Mouse (Mus musculus) urinary bladder, postnatal 10 days (tissue): ENCODE results near the gene Hsd11b2.

ENCODE experiments used
- DNase-seq: peaks from one replicate; pipeline ENCODE4 v3.0.0; 2022; ENCODE audit warnings: low spot score

The Hsd11b2 gene

DNA sequence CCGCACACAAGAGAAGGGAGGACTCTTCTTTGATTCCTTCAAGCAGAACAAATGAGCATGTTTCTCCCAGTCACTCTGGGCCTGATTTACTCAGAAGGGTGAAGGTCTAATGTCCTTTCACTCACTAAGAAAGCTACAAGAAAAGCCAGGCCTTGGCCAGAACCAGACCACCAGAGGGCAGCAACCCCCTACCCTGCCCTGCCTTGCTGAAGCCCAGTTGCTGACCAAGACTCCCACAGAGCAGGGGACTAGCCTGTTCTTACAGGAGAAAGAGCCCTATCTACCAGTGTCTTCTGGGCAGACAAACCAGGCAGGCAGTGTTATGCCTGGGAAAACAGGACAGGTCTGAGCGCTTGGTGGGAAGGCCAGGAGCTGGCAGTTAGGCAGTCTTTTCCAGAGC lies 34.2 kb upstream of the Hsd11b2 start:
- no peak for DNase-seq

DNA sequence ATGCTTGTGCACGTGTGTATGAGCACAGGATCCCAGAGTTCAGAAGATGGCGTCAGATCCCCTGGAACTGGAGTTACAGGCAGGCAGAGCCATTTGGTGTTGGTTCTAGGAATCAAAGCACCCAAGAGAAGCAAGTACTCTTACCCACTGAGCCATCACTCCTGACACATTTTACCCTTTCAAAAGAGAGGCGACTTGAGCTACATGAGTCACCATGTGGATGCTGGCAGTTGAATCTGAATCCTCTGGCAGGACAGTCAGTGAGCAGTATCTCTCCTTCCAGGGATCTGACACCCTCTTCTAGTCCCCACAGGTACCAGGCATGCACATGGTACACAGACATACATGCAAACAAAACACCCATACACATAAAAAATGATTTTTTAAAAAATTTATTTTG lies 30.5 kb upstream of the Hsd11b2 start:
- DNase-seq, result no peak

DNA sequence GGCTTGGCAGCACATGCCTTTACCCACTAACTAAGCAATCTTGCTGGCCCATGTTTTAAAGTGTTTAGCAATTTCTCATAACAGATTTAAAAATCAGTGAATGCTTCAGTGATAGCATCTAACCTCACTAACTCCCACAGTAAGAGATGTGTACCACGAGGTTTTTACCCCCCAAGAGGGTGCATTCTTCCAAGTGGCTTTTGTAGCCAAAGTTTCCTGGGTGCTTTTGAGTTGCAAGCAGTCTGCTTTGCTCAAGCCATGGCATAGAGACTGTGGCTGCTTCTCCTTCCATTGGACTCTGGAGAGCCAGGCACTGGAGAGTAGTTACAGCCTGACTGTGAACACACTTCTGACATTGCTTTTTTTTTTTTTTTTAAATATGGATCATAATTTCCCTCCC lies 29.3 kb upstream of the Hsd11b2 start:
- DNase-seq, result no peak

DNA sequence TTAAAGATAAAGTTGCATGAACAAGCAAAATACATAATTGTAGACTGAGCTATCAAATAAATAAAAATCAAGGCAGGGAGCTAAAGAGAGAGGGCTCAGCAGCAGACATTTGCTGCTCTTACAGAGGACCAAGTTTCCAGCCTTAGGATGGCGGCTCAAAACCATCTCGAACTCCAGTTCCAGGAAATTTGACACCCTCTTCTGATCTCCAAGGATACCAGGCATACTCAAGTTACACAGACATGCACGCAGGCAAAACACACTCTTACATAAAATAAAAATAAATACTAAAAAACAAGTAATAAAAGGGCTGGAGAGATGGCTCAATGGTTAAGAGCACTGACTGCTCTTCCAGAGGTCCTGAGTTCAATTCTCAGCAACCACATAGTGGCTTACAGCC lies 25.1 kb upstream of the Hsd11b2 start:
- no peak for DNase-seq

DNA sequence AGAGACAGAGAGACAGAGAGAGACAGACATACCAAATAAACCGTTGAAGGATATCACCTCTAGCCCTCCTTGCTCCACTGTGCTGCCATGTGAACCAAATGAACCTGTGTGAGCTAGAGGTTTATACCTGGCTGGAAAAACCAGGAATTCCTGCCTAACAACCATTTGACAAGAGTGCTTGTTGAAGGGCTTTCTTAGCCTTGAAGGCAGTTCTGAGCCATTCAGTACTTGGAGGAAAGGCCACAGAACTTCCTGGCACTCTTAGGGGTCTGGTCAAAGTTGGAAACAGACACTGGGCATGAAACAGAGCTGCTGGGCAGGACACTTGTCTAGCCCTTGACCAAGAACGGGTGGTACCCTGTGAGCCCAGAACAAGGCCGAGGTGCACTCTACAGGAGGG lies 24.0 kb upstream of the Hsd11b2 start:
- no peak for DNase-seq

DNA sequence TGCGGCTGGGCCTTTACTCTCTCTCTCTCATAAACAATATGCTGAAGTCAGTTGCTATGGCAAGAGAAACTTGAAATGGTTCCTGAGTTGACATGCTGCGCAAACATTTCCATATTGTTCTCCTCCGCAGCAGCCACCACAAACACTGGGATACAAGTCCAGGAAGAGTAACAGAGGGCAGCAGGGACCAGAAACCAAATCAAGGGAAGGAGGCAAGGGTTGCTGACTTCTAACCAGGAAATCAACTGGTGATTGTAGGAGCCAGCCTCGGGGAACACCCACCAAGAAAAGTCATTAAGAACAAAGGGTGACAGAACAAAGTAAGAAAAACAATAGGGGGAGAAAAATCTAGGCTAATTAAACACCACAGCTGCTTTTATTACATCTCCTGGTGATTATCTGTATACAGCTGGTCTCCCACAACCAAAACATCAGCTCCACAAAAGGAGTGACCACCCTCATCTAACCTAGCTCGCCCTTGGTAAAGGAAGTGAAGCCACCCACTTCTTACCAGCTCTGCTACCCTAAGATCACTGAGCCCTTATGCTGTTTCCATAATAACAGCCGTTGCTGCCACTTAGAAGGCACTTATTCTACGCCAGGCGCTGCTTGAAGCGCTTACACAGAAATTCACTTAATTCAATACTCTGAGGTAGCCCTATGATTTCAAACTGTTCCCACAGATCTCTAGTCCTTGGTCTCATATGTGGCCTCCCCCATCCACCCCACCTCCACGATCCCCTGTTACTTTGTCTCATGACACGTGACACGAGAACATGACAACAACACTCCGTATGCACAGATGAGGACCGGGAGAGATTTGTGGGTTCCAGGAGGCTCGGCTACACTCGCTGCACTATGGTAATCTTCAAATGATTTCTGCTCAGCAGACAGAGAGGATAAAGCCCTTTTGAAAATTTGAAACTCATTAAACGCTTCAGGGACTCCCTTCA lies 22.9 kb upstream of the Hsd11b2 start:
- DNase-seq, result no peak

DNA sequence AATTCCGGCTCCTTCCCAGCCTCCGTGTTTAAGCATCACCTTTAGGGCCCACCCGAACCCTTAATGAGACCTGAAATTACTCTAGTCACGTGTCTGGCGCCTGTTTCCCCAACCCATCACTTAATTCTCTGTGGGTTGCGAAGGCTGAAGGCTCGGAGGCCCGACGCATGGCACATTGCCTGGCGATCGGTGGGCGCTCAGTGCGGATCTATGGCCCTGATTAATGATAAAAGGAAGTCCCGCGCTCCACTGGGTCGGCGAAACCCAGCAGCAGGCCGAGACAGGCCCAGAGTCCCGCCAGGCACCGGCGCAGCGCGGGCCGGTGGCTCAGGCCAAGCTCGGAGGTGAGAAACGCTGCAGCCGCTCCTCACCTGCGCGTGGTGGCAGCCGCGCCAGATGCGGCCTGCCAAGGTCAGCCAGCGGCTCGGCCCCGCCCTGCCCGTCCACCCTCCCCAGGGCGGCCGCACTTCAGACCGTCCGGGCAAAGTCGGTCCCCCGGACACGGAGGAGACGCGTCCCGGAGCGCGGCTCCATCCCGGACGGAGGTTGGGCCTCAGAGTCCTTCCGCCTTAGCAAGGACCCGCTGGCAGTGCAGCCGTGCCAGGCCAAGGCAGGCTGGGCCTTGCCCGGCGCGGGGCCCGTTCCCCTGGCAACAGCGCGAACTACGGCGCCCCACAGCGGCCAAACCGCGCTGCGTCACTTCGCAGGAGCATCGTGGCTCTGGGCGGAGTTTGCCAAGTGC lies 21.9 kb upstream of the Hsd11b2 start, which contains the start of gene Zdhhc1:
Gene Zdhhc1 (minus strand): TSS at position 464 of the 742 bp plus-strand sequence.
- DNase-seq, result peak; percentile 76

DNA sequence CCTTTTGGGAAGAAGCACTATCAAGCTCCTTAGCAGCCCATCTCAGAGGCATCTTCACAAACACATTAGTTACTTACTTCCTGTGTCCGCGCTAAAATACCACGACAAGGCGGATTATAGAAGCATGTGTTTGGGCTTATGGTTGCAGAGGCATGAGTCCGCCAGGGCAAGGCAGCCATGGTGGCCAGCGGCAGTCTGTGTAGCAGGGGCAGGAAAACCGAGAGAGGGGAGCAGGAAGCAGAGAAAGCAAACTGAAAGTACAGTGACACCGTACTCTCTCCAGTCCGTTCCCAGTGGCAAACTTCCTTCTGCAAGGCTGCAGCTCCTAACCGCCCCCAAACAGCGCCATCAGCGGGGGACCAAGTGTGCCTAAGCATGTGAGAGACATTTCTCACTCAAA lies 18.8 kb upstream of the Hsd11b2 start:
- no peak for DNase-seq

DNA sequence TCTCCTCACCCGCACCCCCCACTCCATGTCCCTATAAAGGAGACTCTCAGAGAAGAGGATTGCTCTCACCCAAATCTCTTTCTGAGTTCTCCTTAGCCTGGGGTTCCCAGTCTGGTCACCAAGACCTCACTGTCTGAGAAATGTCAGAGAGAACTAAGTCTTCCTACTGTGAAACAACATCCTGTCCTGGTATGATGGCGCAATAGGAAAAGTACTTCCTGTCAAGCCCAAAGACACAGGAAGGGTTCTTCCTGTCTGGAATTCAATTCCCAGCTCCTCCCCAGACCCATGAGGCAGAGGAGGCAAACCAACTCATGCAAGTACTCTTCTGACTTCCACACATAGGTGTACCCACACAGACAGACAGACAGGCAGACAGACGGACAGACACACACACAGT lies 13.9 kb upstream of the Hsd11b2 start:
- no peak for DNase-seq

DNA sequence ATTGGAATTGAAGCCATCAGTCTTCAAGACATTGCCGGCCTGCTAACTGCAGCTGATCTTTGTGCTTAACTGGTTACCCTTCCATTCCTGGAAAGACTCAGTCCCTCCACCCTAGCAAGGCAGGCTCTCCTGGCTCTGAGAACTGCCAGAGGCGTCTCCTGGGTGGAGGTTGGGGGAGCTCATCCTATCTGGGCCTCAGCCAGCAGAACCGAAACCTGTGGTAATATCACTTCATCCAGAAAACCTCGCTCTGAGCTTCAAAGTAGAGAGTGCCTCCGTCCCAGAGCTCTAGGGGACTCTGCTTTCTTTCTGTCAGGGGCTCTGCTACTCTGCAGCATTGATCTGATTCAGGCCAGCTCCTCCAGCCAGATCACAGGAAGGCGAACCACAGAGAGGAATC lies 11.6 kb upstream of the Hsd11b2 start:
- no peak for DNase-seq

DNA sequence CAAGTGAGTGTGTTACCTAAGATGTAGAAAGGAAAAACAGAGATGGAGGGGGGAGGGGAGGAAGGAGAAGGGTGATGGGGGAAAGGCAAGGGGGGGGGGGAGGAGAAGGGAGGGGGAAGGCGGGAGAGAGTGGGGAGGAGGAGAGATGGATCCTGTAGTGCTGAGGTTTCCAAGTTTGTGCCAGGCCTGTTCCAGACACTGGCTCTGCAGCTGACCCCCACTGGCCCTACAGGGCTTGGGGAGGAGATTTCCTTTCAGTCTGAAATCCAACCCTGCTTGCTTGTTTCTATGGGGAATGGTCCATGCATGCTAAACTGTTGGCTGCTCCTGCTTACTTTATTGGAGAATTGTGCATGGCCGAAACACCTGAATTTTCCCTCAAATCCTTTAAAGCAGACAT lies 9.8 kb upstream of the Hsd11b2 start:
- no peak for DNase-seq

DNA sequence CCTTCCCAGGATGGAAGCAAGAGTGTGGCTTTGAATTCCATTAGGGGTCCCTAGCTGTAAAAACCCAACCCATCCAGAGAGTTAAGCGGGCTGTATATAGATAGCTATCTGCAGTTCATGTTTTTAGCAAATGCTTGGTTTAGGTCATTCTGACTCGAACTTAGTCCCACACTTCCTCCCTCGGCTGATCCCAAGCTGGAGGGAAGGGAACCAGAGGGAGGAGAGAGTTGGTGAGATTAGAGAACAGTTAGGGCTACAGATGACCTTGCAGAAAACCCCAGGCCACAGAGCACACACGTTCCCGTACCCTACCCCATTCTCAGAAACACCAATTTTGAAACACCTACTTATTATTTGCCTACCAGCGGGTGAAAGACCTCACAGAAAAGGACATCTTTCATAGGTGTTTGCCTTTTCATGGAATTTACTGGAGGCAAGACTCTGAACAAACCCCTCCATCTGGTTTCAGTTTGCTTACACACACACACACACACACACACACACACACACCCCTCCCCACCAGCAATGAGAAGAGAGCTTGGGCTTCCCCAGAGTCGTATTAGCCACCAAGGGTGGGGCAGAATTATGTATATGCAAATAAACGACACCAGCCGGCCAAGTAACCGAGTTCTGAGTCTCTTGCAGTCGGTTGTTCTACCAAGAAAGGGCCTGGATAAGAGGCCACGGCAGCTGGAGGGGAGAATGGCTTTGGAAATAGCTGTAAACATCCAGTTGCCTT lies 8.4 kb upstream of the Hsd11b2 start:
- no peak for DNase-seq

DNA sequence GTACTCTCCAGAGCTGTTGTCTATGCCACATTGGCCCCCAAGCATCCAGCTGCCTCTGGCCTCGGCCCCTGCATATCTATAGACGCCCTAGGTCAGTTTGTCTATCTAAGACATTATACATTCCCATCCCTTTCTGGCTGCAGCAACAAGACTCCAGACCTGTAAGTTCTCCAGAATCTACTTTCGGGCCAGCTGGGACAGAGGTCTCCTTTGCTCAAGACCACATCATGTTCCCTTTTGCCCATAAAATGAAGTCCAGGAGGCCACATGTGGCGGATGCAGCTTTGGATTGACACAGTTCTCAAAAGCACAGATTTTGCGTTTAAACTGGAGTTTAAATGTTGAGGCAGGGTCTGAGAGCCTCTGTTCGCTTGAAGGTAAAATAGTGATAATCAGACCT lies 4.4 kb upstream of the Hsd11b2 start:
- DNase-seq, result no peak

DNA sequence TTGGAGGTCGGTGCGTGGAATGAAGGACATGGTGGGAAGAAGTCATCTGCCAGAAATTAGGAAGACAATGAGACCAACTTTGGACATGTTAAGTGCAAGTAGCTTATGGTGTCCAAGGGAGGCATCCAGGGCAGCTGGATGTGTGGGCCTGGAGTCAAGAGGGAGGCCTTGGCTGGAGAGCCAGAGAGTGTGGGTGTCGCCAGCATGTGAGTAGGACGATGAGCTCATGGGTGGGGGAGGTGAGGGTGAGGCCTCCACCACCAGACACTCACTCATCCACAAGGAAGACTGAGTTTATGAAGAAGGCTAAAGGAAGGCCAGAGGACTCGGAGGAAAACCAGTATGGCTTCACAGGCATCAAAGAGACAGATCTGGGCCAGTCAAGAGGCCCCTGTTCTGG lies 3.9 kb upstream of the Hsd11b2 start:
- DNase-seq, result no peak

DNA sequence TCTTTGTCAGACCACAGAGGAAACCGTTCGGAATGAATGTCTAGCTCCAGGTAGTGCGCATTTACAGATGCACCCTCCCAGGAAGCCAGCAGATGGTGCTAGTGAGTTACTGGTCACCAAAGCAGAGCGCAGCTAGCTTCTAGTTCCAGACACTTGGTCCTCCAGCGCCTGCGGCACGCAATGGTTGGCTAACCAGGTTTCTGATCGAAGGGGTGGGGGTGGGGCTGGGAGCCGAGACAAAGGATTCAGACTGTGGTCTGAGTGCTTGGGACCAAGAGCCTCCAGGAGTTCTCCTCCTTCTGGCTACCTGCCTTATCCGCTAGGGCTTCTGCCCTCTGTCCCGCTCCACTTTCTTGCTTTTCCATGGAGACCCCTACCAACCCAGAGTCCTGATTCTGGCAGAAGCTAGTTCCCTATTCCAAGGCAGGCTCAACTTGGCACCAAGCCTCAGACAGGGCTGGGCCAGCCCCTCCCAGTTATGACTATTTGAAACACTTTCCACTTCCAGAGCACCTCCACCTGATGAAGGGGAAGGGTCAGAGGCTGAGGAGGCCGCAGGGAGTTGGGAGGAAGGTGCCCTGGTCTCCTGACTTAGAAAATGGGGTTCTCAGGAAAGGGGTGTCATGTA lies 2.4 kb upstream of the Hsd11b2 start:
- no peak for DNase-seq

DNA sequence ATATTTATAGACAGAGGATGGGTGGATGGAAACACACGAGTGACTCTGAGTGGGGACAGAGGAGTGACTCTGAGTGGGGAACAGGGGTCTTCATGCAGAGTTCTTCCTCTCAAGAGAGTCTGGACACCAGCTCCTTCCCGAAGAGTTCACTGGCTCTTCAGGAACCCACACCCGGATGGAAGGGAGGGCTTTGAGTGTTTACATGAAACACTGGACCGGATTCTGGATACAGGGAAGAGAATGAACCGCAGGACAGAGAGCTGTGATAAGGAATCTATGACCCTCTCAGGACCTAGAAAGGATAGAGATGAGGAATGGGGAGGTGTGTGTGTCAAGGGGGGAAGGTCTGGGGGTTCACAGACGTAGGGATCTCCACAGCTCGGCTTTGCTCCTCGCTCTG lies 1.2 kb upstream of the Hsd11b2 start:
- no peak for DNase-seq

DNA sequence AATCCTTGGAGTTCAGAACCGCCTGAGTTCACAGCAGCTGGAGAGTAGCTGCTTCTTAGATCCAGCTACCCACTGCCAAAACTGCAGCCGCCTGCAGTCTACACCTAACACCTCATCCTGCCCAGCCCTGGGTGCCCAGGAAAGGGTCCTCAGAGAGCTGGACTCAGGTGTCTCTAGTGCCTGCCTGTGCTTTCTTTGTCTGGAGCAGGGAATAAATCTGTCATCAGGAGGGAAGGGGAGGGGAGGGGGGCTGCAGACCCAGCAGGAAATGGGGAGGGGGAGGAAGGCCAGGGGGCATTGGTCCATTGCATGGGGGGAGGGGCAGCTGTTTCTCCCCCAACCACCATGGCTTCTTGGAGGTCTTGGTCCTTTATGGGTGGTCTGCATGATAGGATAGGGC lies 1.0 kb downstream of the Hsd11b2 start:
- no peak for DNase-seq

DNA sequence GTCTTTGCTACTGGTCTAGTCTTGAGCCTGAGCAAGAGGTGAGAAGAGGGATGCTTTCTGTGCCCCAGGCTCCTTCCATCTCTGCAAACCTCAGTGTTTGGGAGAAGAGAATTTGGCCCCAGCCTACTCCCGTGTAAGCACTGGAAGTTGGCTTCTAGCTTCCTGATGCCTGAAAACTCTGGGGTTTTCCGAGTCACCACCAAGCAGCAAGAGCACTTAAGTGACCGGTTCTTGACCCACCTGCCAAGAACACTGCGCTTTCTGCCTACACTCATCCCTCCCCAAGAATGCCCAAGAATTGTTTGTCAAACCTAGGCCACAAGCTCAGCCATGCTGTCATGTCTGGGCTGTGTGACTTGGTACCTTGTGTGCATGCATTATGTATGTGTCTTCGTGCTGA lies 2.0 kb downstream of the Hsd11b2 start:
- DNase-seq, result no peak

DNA sequence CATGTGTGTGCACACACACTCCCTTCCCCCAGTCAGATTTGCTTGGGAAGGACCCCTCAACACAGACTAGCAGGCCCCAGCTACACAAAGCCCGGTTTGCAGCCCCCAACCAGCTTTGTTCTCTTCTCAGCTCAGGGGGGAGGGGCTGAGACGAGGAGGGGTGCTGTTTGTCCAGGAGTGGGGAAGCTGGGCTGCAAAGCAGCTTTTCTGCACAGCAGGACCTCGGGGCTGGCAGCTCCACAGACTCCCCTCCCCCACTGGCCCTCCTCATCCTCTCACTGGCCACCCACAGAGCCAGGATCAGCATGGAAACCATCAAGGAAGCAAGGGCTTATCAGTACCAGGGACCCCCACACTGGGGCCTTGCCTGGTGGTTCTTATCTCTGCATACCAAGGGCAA lies 2.5 kb downstream of the Hsd11b2 start:
- no peak for DNase-seq

DNA sequence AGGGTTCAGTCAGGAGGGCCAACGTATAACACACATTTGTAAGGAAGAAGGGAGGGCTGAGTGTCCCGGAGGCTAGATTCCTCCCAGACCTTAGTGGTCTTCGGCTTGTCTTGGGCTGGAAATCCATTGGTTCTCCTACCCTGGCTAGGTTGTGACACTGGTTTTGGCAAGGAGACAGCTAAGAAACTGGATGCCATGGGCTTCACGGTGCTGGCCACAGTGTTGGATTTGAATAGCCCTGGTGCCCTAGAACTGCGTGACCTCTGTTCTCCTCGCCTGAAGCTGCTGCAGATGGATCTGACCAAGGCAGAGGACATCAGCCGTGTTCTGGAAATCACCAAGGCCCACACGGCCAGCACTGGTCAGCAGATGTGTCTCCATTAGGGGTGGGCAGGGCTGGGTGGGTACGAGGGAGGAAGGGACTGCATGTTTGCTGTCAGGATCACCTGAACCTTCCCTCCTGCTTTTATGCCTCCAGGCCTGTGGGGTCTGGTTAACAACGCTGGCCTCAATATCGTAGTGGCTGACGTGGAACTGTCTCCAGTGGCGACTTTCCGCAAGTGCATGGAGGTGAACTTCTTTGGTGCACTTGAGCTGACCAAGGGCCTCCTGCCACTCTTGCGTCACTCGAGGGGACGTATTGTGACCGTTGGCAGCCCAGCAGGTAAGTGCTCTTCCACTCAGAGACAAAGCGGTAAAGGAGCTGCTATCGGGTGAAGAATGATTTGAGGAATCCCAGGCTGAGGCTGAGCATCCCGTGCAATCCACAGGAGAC lies 3.6 kb downstream of the Hsd11b2 start:
- no peak for DNase-seq

DNA sequence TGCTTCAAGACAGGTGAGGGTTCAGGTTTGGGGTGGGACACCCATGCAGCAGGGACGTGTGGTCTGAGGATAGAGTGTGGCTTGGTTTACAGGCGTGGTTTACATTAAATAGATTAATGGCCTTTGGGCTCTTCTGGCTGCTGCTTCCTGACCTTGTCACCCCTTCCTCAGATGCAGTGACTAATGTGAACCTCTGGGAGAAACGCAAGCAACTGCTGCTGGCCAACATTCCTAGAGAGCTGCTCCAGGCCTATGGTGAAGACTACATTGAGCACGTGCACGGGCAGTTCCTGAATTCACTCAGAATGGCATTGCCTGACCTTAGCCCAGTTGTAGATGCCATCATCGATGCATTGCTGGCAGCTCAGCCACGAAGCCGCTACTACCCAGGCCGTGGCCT lies 4.3 kb downstream of the Hsd11b2 start:
- no peak for DNase-seq
